Mouse (Mus musculus): Measurements from ENCODE around the gene Tmem50b. TPM values are rescaled to one million over a fixed set of nuclear protein-coding genes. Genes with fewer than 3 reads are reported as not detected.

The Tmem50b gene
- polyA plus RNA-seq, 1 experiment from 2014 or later = 118 TPM

DNA sequence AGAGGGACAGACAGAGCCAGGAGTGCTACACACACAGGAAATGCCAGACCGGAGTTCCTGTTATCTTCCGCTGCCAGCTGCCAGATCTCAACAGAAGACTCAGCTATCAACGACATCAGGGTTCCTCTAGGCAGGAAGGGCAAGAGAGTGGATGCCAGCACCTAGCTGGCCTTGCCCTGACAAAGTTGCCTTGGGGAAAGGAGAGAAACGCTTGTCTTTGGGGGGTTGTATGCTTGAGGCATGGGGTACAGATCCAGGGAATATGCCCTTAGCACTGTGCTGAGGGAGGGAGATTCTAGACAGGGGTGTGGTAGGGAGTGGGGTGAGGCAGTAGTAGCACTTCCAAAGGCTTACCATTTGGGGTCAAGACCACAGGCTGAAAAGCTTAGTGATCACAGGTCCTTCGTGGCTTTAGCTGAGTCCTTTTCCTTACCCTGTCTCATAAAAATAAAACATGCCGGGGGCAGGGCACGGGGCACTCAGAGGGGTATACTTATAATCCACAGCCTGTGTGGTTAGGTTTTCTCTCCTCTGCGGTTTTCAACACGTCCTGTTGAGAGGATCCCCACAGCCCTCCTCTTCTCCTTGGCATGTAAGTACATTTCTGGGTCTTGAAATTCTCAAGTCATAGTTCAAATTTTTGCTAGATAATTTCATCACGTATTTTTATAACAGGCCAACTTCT, 51.9 kb downstream of the Tmem50b start:
- no peak overlapping the region for H3K9ac ChIP-seq (replicated peaks; ENCODE audit: low read depth, low read length)
- no peaks in the 10 kb centered on the region for H3K27me3 ChIP-seq (ENCODE audit: control insufficient read depth, insufficient read depth, low read length)
- no peak overlapping the region for H3K4me3 ChIP-seq (ENCODE audit: low read depth, low read length)
- H3K27ac ChIP-seq (ENCODE audit: low read depth, low read length) = no peak overlapping the region
- WGBS = 70% methylated on average over 10 of the region's 10 CpGs
- no peaks in the 10 kb centered on the region for H3K36me3 ChIP-seq (ENCODE audit: control insufficient read depth, insufficient read depth, low read length)
- no peak overlapping the region for H3K4me2 ChIP-seq (ENCODE audit: low read depth, low read length)
- peaks cover 15% of the 10 kb centered on the region for H3K4me1 ChIP-seq (ENCODE audit: control insufficient read depth, insufficient read depth, low read length)
- H3K9me3 ChIP-seq (ENCODE audit: control insufficient read depth, low read length) = no peaks in the 10 kb centered on the region
- ATAC-seq (ENCODE audit: low read depth) = no peak

DNA sequence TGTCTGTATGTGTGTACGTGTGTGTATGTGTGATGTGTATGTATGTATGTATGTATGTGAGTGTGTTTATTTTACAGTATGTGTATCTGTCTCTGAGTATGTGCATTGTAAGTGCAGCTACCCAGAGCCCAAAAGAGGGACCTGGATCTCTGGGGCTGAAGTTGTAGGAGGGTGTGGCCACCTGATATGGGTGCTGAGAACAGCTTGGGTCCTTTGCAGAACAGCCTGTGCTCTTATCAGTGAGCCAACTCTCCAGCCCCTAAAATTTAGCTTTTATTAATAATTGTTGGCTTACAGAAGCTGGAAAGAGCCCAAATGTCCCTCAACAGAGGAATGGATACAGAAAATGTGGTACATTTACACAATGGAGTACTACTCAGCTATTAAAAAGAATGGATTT, 54.0 kb downstream of the Tmem50b start:
- no peaks in the 10 kb centered on the region for H3K36me3 ChIP-seq (ENCODE audit: control insufficient read depth, insufficient read depth, low read length)
- peaks cover 10% of the 10 kb centered on the region for H3K4me1 ChIP-seq (ENCODE audit: control insufficient read depth, insufficient read depth, low read length)
- no peak overlapping the region for H3K4me3 ChIP-seq (ENCODE audit: low read depth, low read length)
- no peak for ATAC-seq (ENCODE audit: low read depth)
- 94% methylated on average over 1 of the region's 1 CpGs for WGBS
- H3K4me2 ChIP-seq (ENCODE audit: low read depth, low read length) = no peak overlapping the region
- no peak overlapping the region for H3K9ac ChIP-seq (replicated peaks; ENCODE audit: low read depth, low read length)
- H3K27me3 ChIP-seq (ENCODE audit: control insufficient read depth, insufficient read depth, low read length) = no peaks in the 10 kb centered on the region
- no peak overlapping the region for H3K27ac ChIP-seq (ENCODE audit: low read depth, low read length)
- H3K9me3 ChIP-seq (ENCODE audit: control insufficient read depth, low read length) = no peaks in the 10 kb centered on the region

DNA sequence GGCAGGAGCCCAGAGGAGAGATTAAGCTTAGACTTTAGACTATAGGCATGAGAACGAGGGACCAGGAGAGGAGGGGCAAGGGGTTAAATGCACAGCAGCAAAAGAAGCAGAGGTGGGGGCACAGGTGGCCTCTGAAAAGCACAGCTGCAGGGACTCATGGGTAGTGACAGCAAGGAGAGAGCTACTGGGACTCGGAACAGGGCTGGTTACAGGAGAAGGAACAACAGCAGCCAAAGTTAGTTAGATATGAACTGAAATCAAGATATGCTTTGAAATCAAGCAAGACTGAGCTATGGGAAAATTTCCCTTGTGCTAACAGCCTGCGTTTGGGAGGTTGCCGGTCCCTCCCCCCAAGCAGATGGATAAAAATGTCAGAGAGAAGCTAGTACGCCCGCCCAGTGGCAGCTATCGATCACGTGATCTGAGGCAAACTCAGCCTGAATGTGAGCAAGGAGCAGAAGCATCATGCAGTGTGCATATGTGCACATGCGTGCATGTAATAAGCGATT, 56.0 kb downstream of the Tmem50b start:
- H3K4me2 ChIP-seq (ENCODE audit: low read depth, low read length) = peak overlapping the region; percentile 27; the same call in 1 of the 2 replicates
- no peak overlapping the region for H3K9ac ChIP-seq (replicated peaks; ENCODE audit: low read depth, low read length)
- H3K27me3 ChIP-seq (ENCODE audit: control insufficient read depth, insufficient read depth, low read length) = no peaks in the 10 kb centered on the region
- H3K36me3 ChIP-seq (ENCODE audit: control insufficient read depth, insufficient read depth, low read length) = no peaks in the 10 kb centered on the region
- ATAC-seq (ENCODE audit: low read depth) = no peak; the same call in 1 of the 2 replicates
- no peaks in the 10 kb centered on the region for H3K4me1 ChIP-seq (ENCODE audit: control insufficient read depth, insufficient read depth, low read length)
- H3K9me3 ChIP-seq (ENCODE audit: control insufficient read depth, low read length) = no peaks in the 10 kb centered on the region
- WGBS = 41% methylated on average over 10 of the region's 10 CpGs
- H3K27ac ChIP-seq (ENCODE audit: low read depth, low read length) = no peak overlapping the region
- H3K4me3 ChIP-seq (ENCODE audit: low read depth, low read length) = no peak overlapping the region

DNA sequence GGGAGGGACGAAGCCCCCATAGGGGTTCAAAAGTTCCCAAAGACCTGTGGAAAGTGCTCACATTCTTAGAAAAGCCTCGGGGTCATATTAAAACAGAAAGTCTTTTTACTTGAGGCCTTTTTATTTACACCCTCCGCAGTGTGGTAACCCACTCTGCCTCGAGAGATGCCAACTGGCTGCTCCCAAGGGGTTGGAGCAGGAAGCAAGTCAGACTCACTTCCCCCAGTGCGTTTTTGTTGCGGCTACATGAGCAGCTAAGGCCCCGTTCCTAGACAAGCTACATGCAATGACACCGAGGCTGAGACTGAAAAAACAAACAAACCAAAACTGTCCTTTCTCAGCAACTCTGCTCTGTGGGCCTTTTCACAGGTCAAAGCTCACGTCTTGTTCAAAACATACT, 59.1 kb downstream of the Tmem50b start:
- H3K4me3 ChIP-seq (ENCODE audit: low read depth, low read length) = no peak overlapping the region
- no peak overlapping the region for H3K27ac ChIP-seq (ENCODE audit: low read depth, low read length)
- H3K27me3 ChIP-seq (ENCODE audit: control insufficient read depth, insufficient read depth, low read length) = no peaks in the 10 kb centered on the region
- H3K9ac ChIP-seq (replicated peaks; ENCODE audit: low read depth, low read length) = no peak overlapping the region
- H3K36me3 ChIP-seq (ENCODE audit: control insufficient read depth, insufficient read depth, low read length) = no peaks in the 10 kb centered on the region
- 75% methylated on average over 9 of the region's 9 CpGs for WGBS
- no peaks in the 10 kb centered on the region for H3K9me3 ChIP-seq (ENCODE audit: control insufficient read depth, low read length)
- H3K4me1 ChIP-seq (ENCODE audit: control insufficient read depth, insufficient read depth, low read length) = no peaks in the 10 kb centered on the region
- ATAC-seq (ENCODE audit: low read depth) = no peak
- no peak overlapping the region for H3K4me2 ChIP-seq (ENCODE audit: low read depth, low read length)

DNA sequence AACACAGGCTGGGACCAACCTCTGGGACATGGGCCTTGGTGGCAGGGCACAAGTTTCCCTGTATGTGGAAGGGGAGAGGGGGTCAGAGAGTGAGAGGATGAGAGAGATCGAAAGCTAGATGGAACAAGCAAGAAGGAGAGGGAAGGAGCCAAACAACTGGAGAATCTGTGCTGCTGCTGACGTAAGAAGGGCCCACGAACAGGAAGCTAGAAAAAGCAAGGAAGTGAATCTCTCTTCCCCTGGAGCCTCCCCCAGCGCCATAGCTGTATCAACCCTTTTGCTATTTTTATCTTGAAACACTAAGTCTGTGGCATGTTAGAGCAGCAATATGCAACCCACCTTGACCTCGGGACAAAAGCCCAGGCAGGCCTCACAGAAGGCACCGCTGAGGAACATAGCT, 59.5 kb downstream of the Tmem50b start:
- H3K27ac ChIP-seq (ENCODE audit: low read depth, low read length) = no peak overlapping the region
- 90% methylated on average over 6 of the region's 6 CpGs for WGBS

DNA sequence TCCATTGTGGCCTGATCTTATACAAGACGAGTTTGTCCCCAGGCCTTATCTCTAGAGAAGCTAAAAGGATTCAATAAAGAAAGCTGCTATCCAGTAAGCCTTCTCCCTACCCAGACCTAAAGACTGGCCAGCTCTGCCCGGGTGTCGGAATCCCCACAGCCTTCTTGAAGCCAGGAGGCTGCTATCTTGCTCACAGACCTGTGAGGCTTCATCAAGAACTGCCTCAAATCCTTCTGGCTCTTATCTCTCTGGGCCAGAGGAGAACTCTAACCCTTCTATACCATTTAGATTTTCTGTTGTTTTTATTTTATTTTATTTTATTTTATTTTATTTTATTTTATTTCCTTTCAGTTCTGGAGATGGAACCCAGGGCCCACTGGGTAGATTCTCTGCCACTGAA, 60.5 kb downstream of the Tmem50b start:
- Histone ChIP-seq H3K36me3 (ENCODE audit: control insufficient read depth, insufficient read depth, low read length) (no peaks in the 10 kb centered on the region), H3K9ac (replicated peaks; ENCODE audit: low read depth, low read length) (no peak overlapping the region), H3K4me1 (ENCODE audit: control insufficient read depth, insufficient read depth, low read length) (no peaks in the 10 kb centered on the region), H3K4me3 (ENCODE audit: low read depth, low read length) (no peak overlapping the region), H3K27me3 (ENCODE audit: control insufficient read depth, insufficient read depth, low read length) (no peaks in the 10 kb centered on the region), H3K4me2 (ENCODE audit: low read depth, low read length) (no peak overlapping the region), H3K9me3 (ENCODE audit: control insufficient read depth, low read length) (no peaks in the 10 kb centered on the region), H3K27ac (ENCODE audit: low read depth, low read length) (no peak overlapping the region)
- WGBS = 78% methylated on average over 3 of the region's 3 CpGs
- ATAC-seq (ENCODE audit: low read depth) = no peak

More for the DNA sequence above, 59.5 kb downstream of the Tmem50b start:
- H3K4me1 ChIP-seq (ENCODE audit: control insufficient read depth, insufficient read depth, low read length) = no peaks in the 10 kb centered on the region
- ATAC-seq (ENCODE audit: low read depth) = no peak
- H3K4me2 ChIP-seq (ENCODE audit: low read depth, low read length) = no peak overlapping the region
- H3K9me3 ChIP-seq (ENCODE audit: control insufficient read depth, low read length) = no peaks in the 10 kb centered on the region
- H3K4me3 ChIP-seq (ENCODE audit: low read depth, low read length) = no peak overlapping the region
- H3K9ac ChIP-seq (replicated peaks; ENCODE audit: low read depth, low read length) = no peak overlapping the region
- no peaks in the 10 kb centered on the region for H3K36me3 ChIP-seq (ENCODE audit: control insufficient read depth, insufficient read depth, low read length)
- no peaks in the 10 kb centered on the region for H3K27me3 ChIP-seq (ENCODE audit: control insufficient read depth, insufficient read depth, low read length)

DNA sequence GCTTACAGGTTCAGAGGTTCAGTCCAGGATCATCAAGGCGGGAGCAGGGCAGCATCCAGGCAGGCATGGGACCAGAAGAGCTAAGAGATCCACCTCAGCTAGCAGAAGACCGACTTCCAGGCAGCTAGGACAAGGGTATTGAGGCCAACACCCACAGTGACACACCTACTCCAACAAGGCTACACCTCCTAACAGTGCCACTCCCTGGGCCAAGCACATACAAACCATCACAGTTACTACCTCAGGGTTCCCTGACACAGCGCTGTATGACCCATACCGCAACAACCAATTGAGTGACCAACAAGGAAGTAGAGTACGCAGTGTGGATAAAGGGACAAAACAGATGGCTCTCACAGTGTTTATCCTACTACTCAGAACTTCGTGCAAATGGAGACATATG, 61.2 kb downstream of the Tmem50b start:
- H3K9ac ChIP-seq (replicated peaks; ENCODE audit: low read depth, low read length) = no peak overlapping the region
- H3K4me3 ChIP-seq (ENCODE audit: low read depth, low read length) = no peak overlapping the region
- H3K4me2 ChIP-seq (ENCODE audit: low read depth, low read length) = no peak overlapping the region
- no peaks in the 10 kb centered on the region for H3K27me3 ChIP-seq (ENCODE audit: control insufficient read depth, insufficient read depth, low read length)
- WGBS = 94% methylated on average over 6 of the region's 6 CpGs
- H3K36me3 ChIP-seq (ENCODE audit: control insufficient read depth, insufficient read depth, low read length) = no peaks in the 10 kb centered on the region
- H3K4me1 ChIP-seq (ENCODE audit: control insufficient read depth, insufficient read depth, low read length) = no peaks in the 10 kb centered on the region
- H3K9me3 ChIP-seq (ENCODE audit: control insufficient read depth, low read length) = no peaks in the 10 kb centered on the region
- no peak overlapping the region for H3K27ac ChIP-seq (ENCODE audit: low read depth, low read length)
- no peak for ATAC-seq (ENCODE audit: low read depth)

DNA sequence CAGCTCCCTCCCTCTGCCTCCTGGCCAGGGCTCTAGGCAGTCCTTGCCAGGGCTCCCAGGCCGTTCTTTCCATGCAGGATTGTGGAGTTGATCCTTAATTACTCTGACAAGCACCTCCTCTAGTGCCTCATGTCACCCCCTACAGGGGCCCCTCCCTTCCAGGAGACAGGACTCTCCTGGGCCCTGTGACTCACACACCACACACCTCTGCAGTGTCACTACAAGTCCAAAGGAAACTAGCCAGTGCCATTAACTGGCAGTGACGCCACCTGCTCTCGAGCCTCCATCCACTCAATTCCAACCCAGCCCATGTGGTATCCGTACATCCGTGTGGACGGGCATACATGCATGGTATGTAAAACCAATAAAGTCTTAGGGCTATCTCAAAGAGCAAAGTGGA, 62.7 kb downstream of the Tmem50b start:
- H3K4me2 ChIP-seq (ENCODE audit: low read depth, low read length) = no peak overlapping the region
- no peak overlapping the region for H3K4me3 ChIP-seq (ENCODE audit: low read depth, low read length)
- no peaks in the 10 kb centered on the region for H3K36me3 ChIP-seq (ENCODE audit: control insufficient read depth, insufficient read depth, low read length)
- no peak overlapping the region for H3K27ac ChIP-seq (ENCODE audit: low read depth, low read length)
- H3K9me3 ChIP-seq (ENCODE audit: control insufficient read depth, low read length) = no peaks in the 10 kb centered on the region
- no peaks in the 10 kb centered on the region for H3K4me1 ChIP-seq (ENCODE audit: control insufficient read depth, insufficient read depth, low read length)
- H3K27me3 ChIP-seq (ENCODE audit: control insufficient read depth, insufficient read depth, low read length) = no peaks in the 10 kb centered on the region
- no peak for ATAC-seq (ENCODE audit: low read depth)
- H3K9ac ChIP-seq (replicated peaks; ENCODE audit: low read depth, low read length) = no peak overlapping the region
- WGBS = 82% methylated on average over 6 of the region's 6 CpGs

DNA sequence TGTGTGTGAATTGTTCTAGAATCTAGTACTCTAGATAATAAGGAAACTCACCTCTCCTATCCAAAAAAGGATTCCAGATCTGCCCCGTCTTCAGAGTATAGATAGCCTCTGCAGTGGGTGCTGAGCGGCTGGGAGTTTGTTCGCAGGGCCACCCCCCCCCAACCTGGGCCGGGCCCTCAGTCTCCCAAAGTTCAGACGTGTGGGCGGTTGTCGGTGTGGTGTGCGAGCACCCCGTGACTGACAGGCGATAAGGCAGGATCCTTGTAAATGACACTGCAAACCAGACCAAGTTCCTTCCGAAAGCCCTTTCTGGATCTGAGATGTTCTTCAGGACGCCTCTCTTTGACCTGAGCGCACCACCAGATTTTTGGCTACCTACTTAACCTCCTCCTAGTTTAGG, 63.1 kb downstream of the Tmem50b start:
- ATAC-seq (ENCODE audit: low read depth) = 0 out of 2 replicates have a peak, but pooled peaks have one; percentile 51
- H3K27ac ChIP-seq (ENCODE audit: low read depth, low read length) = no peak overlapping the region
- WGBS = 51% methylated on average over 13 of the region's 13 CpGs
- no peak overlapping the region for H3K4me3 ChIP-seq (ENCODE audit: low read depth, low read length)
- H3K4me1 ChIP-seq (ENCODE audit: control insufficient read depth, insufficient read depth, low read length) = no peaks in the 10 kb centered on the region
- no peak overlapping the region for H3K4me2 ChIP-seq (ENCODE audit: low read depth, low read length)
- H3K9ac ChIP-seq (replicated peaks; ENCODE audit: low read depth, low read length) = no peak overlapping the region
- no peaks in the 10 kb centered on the region for H3K36me3 ChIP-seq (ENCODE audit: control insufficient read depth, insufficient read depth, low read length)
- H3K27me3 ChIP-seq (ENCODE audit: control insufficient read depth, insufficient read depth, low read length) = no peaks in the 10 kb centered on the region
- H3K9me3 ChIP-seq (ENCODE audit: control insufficient read depth, low read length) = no peaks in the 10 kb centered on the region
